Mouse (Mus musculus): Measurements from ENCODE around the gene Jsrp1. TPM values are rescaled to one million over a fixed set of nuclear protein-coding genes. Genes with fewer than 3 reads are reported as not detected.

Jsrp1 gene
- total and polyA plus RNA-seq, 3 experiments, result 2.3 to 18.5 (median 4.9) TPM

DNA sequence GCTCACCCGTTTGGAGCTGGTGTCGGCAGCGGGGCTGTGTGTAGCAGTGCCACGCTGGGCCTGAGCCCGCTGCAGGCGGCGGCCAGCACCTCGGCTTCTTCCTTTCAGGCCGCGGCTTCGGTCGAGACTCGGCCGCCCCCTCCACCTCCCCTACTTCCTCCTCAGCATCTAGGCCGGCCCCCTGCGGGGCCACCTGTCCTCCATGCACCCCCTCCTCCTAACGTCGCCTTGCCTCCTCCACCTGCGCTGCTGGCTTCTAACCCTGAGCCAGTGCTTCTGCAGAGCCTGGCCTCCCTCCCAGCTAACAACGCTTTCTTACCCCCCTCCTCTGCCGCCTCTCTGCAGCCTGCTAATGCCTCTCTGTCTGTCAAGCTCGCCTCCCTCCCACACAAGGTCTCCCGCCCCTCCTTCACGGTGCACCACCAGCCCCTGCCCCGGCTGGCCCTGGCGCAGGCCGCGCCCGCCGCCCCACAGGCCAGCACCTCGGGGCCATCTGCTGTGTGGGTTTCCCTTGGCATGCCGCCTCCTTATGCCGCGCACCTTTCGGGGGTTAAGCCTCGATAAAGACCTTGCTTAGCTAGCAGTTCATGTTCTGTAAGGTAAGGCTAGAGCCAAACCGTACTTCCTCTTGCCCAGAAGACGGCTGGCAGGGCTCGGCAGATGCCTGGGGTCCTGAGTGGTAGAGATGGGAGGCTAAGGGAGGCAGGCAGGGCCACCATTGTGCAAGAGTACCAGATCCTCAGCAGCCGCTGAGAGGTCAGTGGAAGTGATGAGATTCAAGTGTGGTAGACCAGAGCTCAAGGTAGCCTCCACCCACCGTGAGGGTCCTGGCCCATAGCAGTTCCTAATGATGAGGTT, 20.9 kb downstream of the Jsrp1 start:
- no peak for DNase-seq

DNA sequence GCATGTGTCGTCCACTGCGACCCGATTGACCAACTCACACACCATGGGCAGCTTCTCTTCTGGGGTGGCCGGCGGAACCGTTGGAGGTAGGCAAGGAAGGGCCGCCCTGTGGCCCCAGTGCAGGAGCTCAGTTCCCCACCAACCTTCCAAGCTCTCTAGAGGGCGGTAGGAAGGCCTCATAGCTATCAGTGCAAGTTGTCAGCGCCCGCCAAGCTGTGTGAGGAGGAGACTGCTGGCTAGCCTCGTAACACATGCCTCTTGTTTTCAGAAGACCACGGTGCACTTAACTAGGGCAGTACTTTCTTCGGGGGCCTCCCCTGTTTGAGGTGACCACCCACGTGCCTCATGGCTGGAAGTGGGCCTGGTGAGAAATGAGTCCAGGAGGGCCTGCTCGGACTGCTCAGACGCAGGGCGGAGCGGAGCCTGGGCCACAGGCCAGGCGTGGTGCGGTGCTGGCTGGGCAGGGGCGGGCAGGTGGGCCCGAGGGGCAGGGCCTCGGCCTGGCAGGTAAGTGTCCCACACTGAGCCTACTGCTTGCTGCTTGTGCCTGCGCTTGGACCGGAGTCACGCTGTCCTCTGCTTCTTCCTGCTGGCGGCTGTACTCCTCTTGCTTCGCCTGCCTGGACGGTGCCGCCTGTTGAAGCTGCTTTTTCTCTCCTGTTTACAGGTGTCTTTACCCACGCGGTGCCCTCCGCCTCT, 21.7 kb downstream of the Jsrp1 start:
- no peak for DNase-seq

DNA sequence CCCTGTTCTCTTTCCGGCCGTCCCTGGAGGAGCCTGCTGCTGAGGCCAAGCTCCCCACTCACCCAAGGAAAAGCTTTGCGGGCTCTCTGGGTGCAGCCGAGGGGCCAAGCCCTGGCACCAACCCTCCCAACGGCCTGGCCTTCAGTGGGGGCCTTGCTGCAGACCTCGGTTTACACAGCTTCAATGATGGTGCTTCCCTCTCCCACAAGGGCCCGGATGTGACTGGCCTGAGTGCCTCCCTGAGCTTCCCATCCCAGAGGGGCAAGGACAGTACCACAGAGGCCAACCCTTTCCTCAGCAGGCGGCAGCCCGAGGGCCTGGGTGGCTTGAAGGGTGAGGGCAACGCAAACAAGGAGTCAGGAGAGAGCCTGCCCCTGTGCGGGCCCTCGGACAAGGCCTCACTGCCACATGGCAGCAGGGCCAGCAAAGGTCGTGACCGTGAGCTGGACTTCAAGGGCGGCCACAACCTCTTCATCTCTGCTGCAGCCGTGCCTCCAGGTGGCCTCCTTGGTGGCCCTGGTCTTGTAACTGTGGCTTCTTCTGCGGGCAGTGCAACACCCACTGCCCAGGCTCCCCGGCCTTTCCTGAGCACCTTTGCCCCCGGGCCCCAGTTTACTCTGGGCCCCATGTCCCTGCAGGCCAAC, 22.4 kb downstream of the Jsrp1 start:
- peak; percentile 73 for DNase-seq

DNA sequence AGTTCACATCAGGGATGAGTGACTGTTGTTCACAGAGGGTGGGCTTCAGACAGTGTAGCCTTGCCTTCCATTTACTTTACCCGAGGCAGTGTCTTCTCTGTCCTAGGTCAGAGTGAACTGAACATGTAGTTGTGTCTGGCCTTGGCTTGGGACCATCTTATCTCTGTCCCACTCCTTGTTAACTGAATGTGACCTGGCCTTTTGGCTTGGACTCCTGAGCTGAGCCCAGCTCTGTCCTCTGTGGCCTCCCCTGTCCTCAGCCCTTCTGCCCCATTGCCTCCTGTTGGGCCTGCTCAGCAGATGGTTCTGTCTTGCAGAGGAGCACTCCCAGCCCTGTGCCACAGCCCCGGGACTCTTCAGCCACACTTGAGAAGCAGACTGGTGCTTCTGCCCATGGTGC, 25.8 kb downstream of the Jsrp1 start:
- DNase-seq, result no peak

DNA sequence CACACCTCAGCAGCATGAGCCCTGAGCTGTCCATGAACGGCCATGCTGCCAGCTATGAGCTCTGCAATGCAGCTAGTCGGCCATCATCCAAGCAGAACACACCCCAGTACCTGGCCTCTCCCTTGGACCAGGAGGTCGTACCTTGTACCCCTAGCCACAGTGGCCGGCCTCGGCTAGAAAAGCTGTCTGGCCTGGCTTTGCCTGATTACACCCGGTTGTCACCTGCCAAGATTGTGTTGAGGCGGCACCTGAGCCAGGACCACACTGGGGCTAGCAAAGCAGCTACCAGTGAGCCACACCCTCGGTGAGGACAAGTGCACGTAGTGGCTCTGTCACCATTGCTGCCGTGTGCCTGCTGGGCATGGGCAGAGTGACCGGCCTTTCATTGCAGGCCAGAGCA, 27.3 kb downstream of the Jsrp1 start:
- DNase-seq, result no peak

DNA sequence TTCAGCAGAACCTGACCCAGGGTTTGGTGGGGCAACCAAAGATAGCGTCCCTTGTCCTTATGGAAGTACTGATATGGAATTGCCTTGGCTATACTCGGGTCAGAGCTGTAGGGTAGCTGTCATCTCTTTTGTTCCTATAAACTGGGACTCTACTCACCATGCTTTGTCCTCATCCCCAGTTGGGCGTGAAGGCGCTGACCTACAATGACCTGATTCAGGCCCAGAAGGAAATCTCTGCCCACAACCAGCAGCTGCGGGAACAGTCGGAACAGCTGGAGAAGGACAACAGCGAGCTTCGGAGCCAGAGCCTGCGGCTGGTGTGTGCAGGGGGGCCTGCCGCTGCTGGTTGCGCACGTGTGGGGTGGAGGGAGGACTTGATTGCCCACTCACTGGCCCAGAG, 28.4 kb downstream of the Jsrp1 start:
- DNase-seq, result no peak

DNA sequence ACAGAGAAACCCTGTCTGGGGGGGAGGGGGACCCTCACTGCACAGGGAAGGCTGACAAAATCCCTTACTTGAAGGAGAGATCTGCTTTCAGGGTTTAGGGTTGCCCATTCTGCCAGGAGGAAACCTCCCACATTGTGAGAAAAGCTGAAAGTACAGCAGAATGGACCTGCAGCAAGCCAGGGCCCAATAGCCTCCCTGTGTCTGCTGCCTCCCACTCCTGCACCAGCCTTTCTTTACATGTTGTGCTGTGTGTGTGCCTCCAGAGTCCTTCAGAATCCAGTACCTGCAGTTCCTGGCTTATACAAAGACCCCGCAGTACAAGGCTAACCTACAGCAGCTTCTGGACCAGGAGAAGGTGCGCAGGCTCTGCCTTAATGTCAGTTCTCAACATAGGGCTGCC, 29.0 kb downstream of the Jsrp1 start:
- no peak for DNase-seq

DNA sequence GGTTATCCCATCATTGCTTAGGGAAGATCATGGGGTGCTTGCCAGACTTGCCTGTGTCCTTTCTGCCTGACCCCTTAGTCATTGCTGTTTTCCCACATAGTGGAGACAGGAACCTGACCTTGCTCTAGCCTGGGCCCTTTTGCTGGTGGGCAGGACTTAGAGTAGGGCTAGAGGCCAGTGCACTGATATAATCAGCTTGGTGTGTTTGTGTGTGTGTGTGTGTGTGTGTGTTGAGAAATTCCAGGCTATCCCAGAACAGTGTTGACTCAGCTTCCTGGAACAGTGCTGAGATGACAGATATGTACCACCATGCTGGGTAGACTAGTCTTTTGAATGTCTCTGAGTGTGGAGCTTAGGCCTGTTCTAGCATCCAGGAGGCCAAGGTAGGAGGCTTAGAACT, 33.7 kb downstream of the Jsrp1 start:
- DNase-seq, result peak; percentile 84

DNA sequence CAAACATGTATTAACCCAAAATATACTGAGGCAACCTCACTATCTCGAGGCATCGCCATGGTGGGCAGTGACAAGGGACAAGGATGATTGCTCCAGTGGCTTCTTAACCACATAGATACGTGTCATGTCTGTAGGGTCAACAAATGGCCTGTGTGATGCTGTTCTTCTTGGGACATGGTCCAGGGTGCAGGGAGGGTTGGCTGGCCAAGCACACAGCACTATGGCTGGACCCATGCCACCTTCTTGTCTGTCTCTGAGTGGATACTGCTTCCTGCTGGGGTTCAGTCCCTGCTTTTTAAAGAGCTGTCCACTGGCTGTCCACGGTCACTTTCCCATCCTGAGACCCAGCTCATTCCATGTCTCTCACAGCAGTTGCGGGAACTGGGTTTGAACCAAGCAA, 36.2 kb downstream of the Jsrp1 start:
- DNase-seq, result no peak

DNA sequence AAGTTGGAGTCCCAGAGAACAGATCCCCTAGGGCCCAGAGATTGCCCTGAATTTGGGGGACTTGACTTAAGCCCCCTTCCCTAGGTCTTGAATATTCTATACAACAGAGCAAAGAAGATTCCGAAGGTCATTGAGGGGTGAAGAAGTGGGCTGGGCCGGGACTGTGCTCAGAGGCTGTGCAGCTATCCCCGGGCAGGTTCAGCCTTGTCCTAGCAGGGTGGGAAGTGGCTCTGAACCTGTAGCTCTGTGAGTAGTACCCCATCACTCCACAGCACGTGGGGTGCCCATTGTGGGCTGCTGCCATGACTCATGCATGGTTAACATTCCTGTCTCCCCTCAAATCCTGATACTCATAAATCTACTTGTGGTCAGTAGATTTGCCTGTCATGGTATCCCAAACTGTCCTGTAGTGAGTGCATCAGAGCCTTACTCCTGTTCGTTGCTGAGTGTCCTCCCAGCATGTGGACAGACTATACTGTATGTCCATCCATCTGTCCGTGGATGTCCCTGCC, 36.9 kb downstream of the Jsrp1 start:
- no peak for DNase-seq

DNA sequence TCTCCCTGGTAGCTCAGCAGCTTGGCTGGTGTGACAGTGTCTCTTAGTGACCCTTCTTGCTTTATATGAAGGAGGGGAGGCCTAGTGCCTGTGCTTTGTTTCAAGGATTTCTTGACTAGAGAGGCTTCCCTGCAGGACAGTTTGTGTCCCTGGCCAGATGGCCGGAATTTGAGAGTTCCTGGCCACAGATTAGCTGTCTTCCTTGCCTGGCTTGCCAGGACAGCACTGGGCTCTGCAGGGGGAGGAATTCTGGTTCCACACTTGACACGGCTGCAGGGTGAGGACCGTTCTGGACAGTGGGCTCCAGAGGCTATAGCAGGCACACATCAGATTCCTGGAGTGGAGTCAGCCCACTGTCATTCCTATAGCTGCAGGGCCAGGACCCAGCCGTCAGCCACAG, 37.6 kb downstream of the Jsrp1 start:
- no peak for DNase-seq

DNA sequence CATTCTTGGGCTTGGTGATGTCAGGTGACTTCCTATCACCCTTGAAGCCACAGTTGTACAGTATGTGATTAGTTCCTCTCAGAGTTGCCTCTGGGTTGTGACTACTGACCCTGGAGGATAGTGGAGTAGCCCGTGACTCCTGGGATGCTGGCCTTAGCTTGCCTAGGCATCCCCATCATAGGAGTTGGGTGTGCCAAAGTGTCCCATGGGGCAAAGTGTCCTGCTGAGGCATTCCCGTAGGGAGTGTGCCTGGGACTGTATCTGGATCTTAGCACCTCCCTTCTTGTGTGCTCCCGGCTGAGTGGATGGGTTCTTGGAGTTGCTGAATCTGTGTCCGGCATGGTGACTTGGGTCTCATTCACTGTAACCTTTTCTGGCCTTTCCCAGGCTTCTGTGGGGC, 38.3 kb downstream of the Jsrp1 start:
- no peak for DNase-seq

DNA sequence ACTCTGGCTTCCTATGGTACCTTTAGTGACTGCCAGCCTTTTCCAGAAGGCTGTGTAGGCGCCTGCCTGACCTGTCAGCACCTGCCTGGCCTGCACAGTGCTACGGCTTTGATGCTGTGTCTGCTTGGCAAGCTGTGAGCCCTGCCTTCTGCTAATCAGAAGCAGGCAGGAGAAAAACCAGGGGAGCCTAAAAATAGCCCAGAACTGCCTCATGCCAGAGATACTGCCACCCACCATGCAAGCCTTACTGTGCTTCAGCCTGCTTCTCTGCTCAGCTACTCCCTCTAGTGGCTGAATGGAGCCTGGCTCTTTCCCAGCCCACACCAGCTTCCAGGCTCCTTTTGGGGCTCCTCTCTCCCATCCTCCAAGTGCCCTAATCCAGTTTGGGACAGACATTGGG, 38.7 kb downstream of the Jsrp1 start:
- peak; percentile 85 for DNase-seq

DNA sequence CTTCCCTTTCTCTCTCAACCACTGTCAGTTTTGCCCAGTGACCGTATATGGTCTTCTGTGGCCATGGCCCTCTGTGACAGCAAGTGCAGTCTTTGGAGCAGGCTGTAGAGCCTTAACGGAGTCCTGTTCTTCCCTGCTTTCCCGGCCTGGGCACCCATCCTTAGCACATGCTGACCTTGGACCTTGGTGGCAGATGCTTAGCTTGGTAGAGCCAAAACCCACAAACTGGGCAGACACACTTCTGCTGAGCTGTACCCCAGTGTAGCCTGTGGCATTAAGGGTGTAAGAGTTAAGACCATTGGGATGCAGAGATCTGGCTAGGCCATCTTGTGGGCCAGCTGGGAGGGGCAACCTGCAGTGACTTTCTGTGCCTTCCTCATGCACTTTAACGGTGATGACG, 39.5 kb downstream of the Jsrp1 start:
- DNase-seq, result peak; percentile 43

DNA sequence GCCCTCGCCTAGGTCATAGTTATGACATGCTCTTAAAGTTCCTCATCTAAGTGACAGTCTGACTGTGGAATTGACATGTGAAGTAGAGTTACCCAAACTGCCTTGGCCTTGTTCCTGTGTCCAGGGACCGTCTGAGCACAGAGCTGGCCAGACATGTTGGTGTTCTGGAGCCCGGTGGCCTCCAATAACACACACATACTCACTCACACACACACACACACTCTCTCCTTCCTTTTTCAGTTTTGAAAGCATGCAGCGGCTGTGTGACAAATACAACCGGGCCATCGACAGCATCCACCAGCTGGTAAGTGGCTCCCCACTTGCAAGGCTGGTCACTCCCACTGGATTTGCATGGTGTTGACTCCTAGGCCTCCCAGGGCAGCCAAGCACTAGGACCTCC, 44.9 kb downstream of the Jsrp1 start:
- no peak for DNase-seq

DNA sequence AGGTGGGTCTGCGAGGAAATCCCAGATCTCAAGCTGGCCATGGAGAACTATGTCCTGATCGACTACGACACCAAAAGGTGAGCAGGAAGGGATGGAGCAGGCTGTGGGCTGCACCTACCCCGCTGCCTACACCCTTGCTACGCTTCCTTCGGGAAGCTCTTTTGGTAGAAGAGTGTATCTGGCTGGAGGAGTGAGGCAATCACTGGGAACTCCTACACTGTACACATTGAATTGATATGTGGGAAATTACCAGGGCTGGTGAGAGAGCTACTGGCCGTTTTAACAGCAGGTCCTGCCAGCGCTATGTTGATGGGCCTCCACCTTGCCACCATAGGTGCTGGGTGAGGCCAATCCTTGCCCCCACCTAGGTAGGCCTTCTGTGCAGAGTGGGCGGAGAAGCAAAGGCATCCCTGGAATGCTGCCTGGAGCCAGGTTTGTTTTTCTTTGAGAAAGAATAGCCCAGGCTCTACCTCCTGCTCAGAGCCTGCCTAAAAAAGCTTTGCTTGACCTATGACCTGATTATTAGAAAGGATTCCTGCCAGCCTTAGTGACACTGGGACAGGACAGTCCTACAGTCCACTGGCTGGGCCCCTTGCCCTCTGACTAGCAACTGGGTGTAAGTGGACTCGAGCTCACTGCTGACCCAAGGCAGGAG, 47.0 kb downstream of the Jsrp1 start:
- DNase-seq, result no peak

DNA sequence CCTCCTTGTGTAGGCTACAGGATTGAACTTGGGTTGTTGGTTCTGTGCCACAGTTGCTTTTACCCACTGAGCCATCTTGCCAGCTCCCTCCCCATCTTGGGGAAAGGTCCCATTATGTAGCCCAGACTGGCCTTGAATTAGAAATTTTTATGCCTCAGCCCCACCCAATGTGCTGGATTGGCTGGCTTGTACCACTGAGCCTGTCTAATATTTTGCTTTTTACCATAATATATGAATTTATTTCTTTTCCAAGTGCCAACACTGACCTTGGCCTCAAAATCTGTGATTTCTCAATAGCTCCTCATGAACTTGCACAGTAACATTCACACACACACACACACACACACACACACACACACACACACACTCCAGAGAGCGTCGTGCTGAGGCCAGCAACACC, 47.6 kb downstream of the Jsrp1 start:
- peak; percentile 80 for DNase-seq

DNA sequence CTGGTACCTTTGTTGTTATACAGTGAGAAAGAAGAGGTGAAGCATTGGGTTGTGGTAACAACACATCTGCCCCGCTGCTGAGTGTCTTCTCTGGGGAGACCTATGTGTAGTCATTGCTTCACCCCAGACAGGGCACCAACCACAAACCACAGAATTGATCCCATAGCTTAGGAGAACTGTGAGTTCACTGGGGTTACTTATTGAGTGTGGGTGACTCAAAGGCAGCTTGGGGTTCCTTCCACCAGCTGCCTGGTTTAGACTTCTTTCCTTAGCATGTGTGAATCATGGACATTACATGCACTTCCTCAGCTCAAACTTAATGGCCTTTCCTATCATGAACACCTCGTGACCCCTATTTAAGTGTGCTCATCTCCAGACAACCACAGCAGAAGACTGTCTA, 49.8 kb downstream of the Jsrp1 start:
- no peak for DNase-seq

DNA sequence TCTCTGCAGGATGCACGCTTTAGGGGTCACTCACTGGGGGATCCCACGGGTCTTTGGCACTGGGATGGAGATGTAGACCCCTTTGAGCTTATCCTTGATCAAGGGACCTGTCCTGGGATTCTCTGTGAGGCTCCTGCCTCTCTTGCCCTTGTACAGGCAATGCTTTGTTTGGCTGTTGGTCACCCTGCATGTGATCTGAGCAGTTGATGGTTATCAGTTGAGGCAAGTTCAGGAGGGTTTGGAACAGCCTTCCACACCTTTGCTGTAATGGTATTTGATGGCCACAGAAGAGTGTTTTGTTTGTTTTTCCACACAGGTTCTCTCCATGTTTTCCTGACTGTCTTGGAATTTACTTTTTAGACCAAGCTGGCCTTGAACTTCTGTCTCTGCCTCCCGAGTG, 51.5 kb downstream of the Jsrp1 start:
- DNase-seq, result no peak

DNA sequence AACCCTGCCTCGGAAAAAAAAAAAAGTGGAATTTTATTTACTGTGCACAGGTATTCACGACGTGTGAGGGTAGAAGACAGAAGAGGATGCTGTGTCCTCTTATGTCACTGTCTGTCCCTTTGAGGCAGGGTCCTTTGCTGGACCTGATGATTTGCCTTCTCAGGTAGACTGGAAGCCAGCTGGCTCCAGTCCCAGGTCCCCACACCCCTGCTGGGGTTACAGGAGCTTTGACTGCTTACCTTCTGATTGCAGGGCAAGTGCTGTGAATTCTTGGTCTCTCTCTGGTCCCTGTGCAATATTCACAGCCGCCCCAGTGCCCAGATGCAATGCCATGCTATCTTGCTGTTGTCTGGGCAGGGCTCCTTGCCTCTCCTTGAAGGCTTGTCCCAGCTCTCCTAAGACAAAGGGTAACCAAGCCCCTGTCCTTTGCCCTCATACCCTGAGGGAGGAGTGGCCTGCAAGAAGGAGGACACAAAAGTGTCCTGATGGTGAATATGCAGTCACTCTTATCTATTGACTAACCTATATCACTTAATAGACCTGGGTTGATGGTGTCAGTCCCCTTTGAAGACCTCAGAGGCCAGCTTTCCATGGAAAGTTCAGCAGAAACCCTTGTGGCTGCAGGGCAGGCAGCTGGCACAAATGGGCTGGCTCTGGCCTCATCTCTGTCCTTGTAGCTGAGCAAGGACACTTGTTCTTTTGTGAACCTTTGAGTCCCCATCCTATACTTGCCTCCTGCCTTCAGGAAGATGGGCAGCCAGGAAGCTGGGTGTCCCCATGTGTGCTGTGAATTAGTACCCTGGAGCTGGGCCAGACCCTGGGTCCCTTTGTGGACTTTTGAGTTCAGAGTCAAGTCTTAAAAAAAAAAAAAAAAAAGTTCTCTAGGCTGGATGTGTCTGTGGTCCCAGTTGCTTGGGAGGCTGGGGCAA, 52.4 kb downstream of the Jsrp1 start:
- DNase-seq, result peak; percentile 72

DNA sequence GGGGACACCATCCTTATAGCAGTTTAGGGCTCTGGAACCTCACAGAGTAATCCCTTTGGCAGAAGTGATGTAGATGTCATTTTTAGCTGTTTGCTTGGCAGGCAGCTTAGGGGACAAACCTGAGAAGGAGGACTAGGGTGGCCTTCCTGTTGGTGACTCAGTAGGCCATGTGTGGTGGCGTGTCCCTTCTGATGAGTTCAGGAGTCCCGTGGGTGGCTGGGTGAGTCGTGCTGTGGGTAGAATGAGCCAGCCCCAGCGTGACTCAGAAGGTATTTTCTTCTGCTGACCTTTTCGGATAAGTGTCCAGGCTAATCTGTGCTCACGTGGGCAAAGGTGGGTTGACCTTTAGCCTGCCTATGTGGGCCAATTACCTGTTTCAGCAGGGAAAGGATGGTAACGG, 54.6 kb downstream of the Jsrp1 start:
- peak; percentile 92 for DNase-seq
